In genomic region chr6:85450140-85450539, GRCm38 (mm10) we compare ENCODE assay signal across 8 mouse cellular contexts. TPM values are rescaled to one million over a fixed set of nuclear protein-coding genes. Genes with fewer than 3 reads are reported as not detected.
A peak's percentile ranks its signal among the peaks of the same experiment; 100 is the strongest.
DNase-seq lines count a peak whose midpoint lies in the region; ATAC-seq and TF ChIP-seq lines count a peak whose summit lies in the region.
"Not testable (repeated sequence)": the region's sequence is repeated elsewhere in the genome, so short reads cannot be mapped to it uniquely, and the experiment has no call there.
"Had no signal": no experiment of that assay in that cellular context is flagged by ENCODE, and none has a peak within 500 bp of the region (broad histone marks: within the 10 kb centered on the region; RNA-seq: fewer than 3 reads in every experiment).

No protein-coding gene starts in this region.

- H3K27ac ChIP-seq in bone marrow macrophage, adult 2 months (ENCODE audit: insufficient read depth, low read depth, low read length); forebrain, embryonic 13.5 days; hindbrain, embryonic 10.5 days; intestine, embryonic 16.5 days (ENCODE audit: low read length); limb, embryonic 13.5 days; lung, embryonic 15.5 days: not testable (repeated sequence)

- not testable (repeated sequence) for TF ChIP-seq POLR2A in bone marrow macrophage, adult 2 months (IDR thresholded peaks at IDR 0.05; ENCODE audit: borderline replicate concordance, low read depth, low read length); myocyte (IDR thresholded peaks at IDR 0.05; ENCODE audit: insufficient read length, low read depth)

- H3K4me1 ChIP-seq in bone marrow macrophage, adult 2 months (ENCODE audit: control insufficient read depth, insufficient read depth, low read length), result peaks cover 12% of the 10 kb centered on the region; the same call in 1 of the 2 replicates
- peaks cover 35% of the 10 kb centered on the region for H3K4me1 ChIP-seq in forebrain, embryonic 13.5 days
- peaks cover 40% of the 10 kb centered on the region for H3K4me1 ChIP-seq in hindbrain, embryonic 10.5 days (replicated peaks)
- H3K4me1 ChIP-seq in intestine, embryonic 16.5 days (ENCODE audit: control insufficient read depth, insufficient read depth, low read length), result peaks cover 20% of the 10 kb centered on the region
- H3K4me1 ChIP-seq in limb, embryonic 13.5 days, result peaks cover 30% of the 10 kb centered on the region
- peaks cover 32% of the 10 kb centered on the region for H3K4me1 ChIP-seq in lung, embryonic 15.5 days

- 60% methylated on average over 1 of the region's 1 CpGs for WGBS in forebrain, embryonic 13.5 days
- 68% methylated on average over 1 of the region's 1 CpGs for WGBS in hindbrain, embryonic 10.5 days
- 54% methylated on average over 1 of the region's 1 CpGs for WGBS in intestine, embryonic 16.5 days
- 59% methylated on average over 1 of the region's 1 CpGs for WGBS in limb, embryonic 13.5 days
- 48% methylated on average over 1 of the region's 1 CpGs for WGBS in lung, embryonic 15.5 days

- peaks cover 29% of the 10 kb centered on the region for H3K36me3 ChIP-seq in forebrain, embryonic 13.5 days (ENCODE audit: poor library complexity, severe bottlenecking)
- H3K36me3 ChIP-seq in hindbrain, embryonic 10.5 days, result peaks cover 44% of the 10 kb centered on the region
- H3K36me3 ChIP-seq in intestine, embryonic 16.5 days (ENCODE audit: control insufficient read depth, insufficient read depth, low read length); myocyte (ENCODE audit: control insufficient read depth, insufficient read depth): not testable (repeated sequence)
- H3K36me3 ChIP-seq in limb, embryonic 13.5 days, result peaks cover 21% of the 10 kb centered on the region
- H3K36me3 ChIP-seq in lung, embryonic 15.5 days, result peaks cover 25% of the 10 kb centered on the region

- H3K4me3 ChIP-seq in bone marrow macrophage, adult 2 months (ENCODE audit: insufficient read depth, low read length), result peak overlapping the region; percentile 99
- H3K4me3 ChIP-seq in forebrain, embryonic 13.5 days, result peak overlapping the region; percentile 87; the same call in 1 of the 2 replicates
- peak overlapping the region; percentile 92 for H3K4me3 ChIP-seq in hindbrain, embryonic 10.5 days
- H3K4me3 ChIP-seq in intestine, embryonic 16.5 days (ENCODE audit: low read length), result peak overlapping the region; percentile 55
- peak overlapping the region; percentile 80; the same call in 1 of the 2 replicates for H3K4me3 ChIP-seq in limb, embryonic 13.5 days
- peak overlapping the region; percentile 71 for H3K4me3 ChIP-seq in lung, embryonic 15.5 days
- peak overlapping the region; percentile 92 for H3K4me3 ChIP-seq in myocyte

- not testable (repeated sequence) for ATAC-seq in forebrain, embryonic 13.5 days; intestine, embryonic 16.5 days; limb, embryonic 13.5 days (ENCODE audit: low FRiP score, low read depth); lung, embryonic 15.5 days (ENCODE audit: borderline replicate concordance, extremely low read depth, low FRiP score, low TSS enrichment)

- H3K27me3 ChIP-seq in forebrain, embryonic 13.5 days; hindbrain, embryonic 10.5 days (ENCODE audit: insufficient read depth, poor library complexity, severe bottlenecking); intestine, embryonic 16.5 days (replicated peaks; ENCODE audit: control insufficient read depth, insufficient read depth, low read length); limb, embryonic 13.5 days; lung, embryonic 15.5 days; myocyte (ENCODE audit: control insufficient read depth, insufficient read depth, insufficient read length): not testable (repeated sequence)

- not testable (repeated sequence) for H3ac ChIP-seq in myocyte (ENCODE audit: control insufficient read depth, insufficient read length)

- peaks cover 32% of the 10 kb centered on the region for H3K79me2 ChIP-seq in myocyte (ENCODE audit: control insufficient read depth, insufficient read depth)

- peak overlapping the region; percentile 74; the same call in 1 of the 2 replicates for H3K9ac ChIP-seq in forebrain, embryonic 13.5 days
- H3K9ac ChIP-seq in intestine, embryonic 16.5 days (ENCODE audit: low read depth, low read length), result 0 out of 2 replicates have a peak overlapping the region, but pooled peaks have one; percentile 81
- H3K9ac ChIP-seq in limb, embryonic 13.5 days; lung, embryonic 15.5 days: not testable (repeated sequence)

- TF ChIP-seq CTCF in bone marrow macrophage, adult 2 months (IDR thresholded peaks at IDR 0.05; ENCODE audit: low read depth, low read length), result not testable (repeated sequence)

- H3K4me2 ChIP-seq in forebrain, embryonic 13.5 days, result peak overlapping the region; percentile 95
- peak overlapping the region; percentile 90 for H3K4me2 ChIP-seq in intestine, embryonic 16.5 days (ENCODE audit: low read depth, low read length)
- peak overlapping the region; percentile 94 for H3K4me2 ChIP-seq in limb, embryonic 13.5 days (replicated peaks)
- H3K4me2 ChIP-seq in lung, embryonic 15.5 days, result peak overlapping the region; percentile 88
- peak overlapping the region; percentile 92 for H3K4me2 ChIP-seq in myocyte (ENCODE audit: low read depth)

- H3K9me3 ChIP-seq in forebrain, embryonic 13.5 days (replicated peaks); hindbrain, embryonic 10.5 days; intestine, embryonic 16.5 days (ENCODE audit: control insufficient read depth, low read length); limb, embryonic 13.5 days; lung, embryonic 15.5 days: not testable (repeated sequence)

- not testable (repeated sequence) for DNase-seq in hindbrain, embryonic 10.5 days (ENCODE audit: low spot score)

RNA-seq across cellular contexts. Expression of gene Cct7, which starts 1.2 kb away (rescaled TPM):
- polyA plus RNA-seq in bone marrow macrophage, adult 2 months (2012; ENCODE audit: insufficient read depth, insufficient read length, missing spikeins), result 89.3 and 96.7 TPM in 2 replicates
- 668 and 694 TPM in 2 replicates for polyA plus RNA-seq in forebrain, embryonic 13.5 days (2015; fragmentation: Nextera tagmentation; extraction: Ambion mirVana)
- 641 and 745 TPM in 2 replicates for polyA plus RNA-seq in hindbrain, embryonic 10.5 days (2016; fragmentation: Nextera tagmentation; extraction: Ambion mirVana)
- 417 and 458 TPM in 2 replicates for polyA plus RNA-seq in intestine, embryonic 16.5 days (2015; fragmentation: Nextera tagmentation; extraction: Ambion mirVana)
- polyA plus RNA-seq in limb, embryonic 13.5 days (2015; fragmentation: Nextera tagmentation; extraction: Ambion mirVana), result 493 and 494 TPM in 2 replicates
- polyA plus RNA-seq in lung, embryonic 15.5 days (2015; fragmentation: Nextera tagmentation; extraction: Ambion mirVana), result 502 and 506 TPM in 2 replicates
- 334 TPM for polyA plus RNA-seq in myocyte (2012; fragmentation: generic; extraction: Trizol)

RNA-seq across cellular contexts. Expression of gene Pradc1, which starts 1.6 kb away (rescaled TPM):
- 8.0 and 9.7 TPM in 2 replicates for polyA plus RNA-seq in bone marrow macrophage, adult 2 months (2012; ENCODE audit: insufficient read depth, insufficient read length, missing spikeins)
- 32.4 and 33.9 TPM in 2 replicates for polyA plus RNA-seq in forebrain, embryonic 13.5 days (2015; fragmentation: Nextera tagmentation; extraction: Ambion mirVana)
- 37.5 and 40.7 TPM in 2 replicates for polyA plus RNA-seq in hindbrain, embryonic 10.5 days (2016; fragmentation: Nextera tagmentation; extraction: Ambion mirVana)
- 39.4 and 41.2 TPM in 2 replicates for polyA plus RNA-seq in intestine, embryonic 16.5 days (2015; fragmentation: Nextera tagmentation; extraction: Ambion mirVana)
- polyA plus RNA-seq in limb, embryonic 13.5 days (2015; fragmentation: Nextera tagmentation; extraction: Ambion mirVana), result 29.8 and 33.5 TPM in 2 replicates
- 46.0 and 46.7 TPM in 2 replicates for polyA plus RNA-seq in lung, embryonic 15.5 days (2015; fragmentation: Nextera tagmentation; extraction: Ambion mirVana)
- 17.6 TPM for polyA plus RNA-seq in myocyte (2012; fragmentation: generic; extraction: Trizol)

RNA-seq across cellular contexts. Expression of gene Smyd5, which starts 18.4 kb away (rescaled TPM):
- polyA plus RNA-seq in bone marrow macrophage, adult 2 months (2012; ENCODE audit: insufficient read depth, insufficient read length, missing spikeins), result 7.4 and 9.1 TPM in 2 replicates
- polyA plus RNA-seq in forebrain, embryonic 13.5 days (2015; fragmentation: Nextera tagmentation; extraction: Ambion mirVana), result 40.0 and 51.9 TPM in 2 replicates
- 69.3 and 82.0 TPM in 2 replicates for polyA plus RNA-seq in hindbrain, embryonic 10.5 days (2016; fragmentation: Nextera tagmentation; extraction: Ambion mirVana)
- polyA plus RNA-seq in intestine, embryonic 16.5 days (2015; fragmentation: Nextera tagmentation; extraction: Ambion mirVana), result 45.8 and 52.5 TPM in 2 replicates
- polyA plus RNA-seq in limb, embryonic 13.5 days (2015; fragmentation: Nextera tagmentation; extraction: Ambion mirVana), result 64.2 and 66.1 TPM in 2 replicates
- polyA plus RNA-seq in lung, embryonic 15.5 days (2015; fragmentation: Nextera tagmentation; extraction: Ambion mirVana), result 62.6 and 64.0 TPM in 2 replicates
- polyA plus RNA-seq in myocyte (2012; fragmentation: generic; extraction: Trizol), result 34.6 TPM

RNA-seq across cellular contexts. Expression of gene Noto, which starts 26.5 kb away (rescaled TPM):
- not detected in 2 replicates for polyA plus RNA-seq in bone marrow macrophage, adult 2 months (2012; ENCODE audit: insufficient read depth, insufficient read length, missing spikeins)
- not detected in 2 replicates for polyA plus RNA-seq in forebrain, embryonic 13.5 days (2015; fragmentation: Nextera tagmentation; extraction: Ambion mirVana)
- polyA plus RNA-seq in hindbrain, embryonic 10.5 days (2016; fragmentation: Nextera tagmentation; extraction: Ambion mirVana), result not detected in 2 replicates
- polyA plus RNA-seq in intestine, embryonic 16.5 days (2015; fragmentation: Nextera tagmentation; extraction: Ambion mirVana), result not detected in 2 replicates
- not detected in 2 replicates for polyA plus RNA-seq in limb, embryonic 13.5 days (2015; fragmentation: Nextera tagmentation; extraction: Ambion mirVana)
- 0.47 and 0.78 TPM in 2 replicates for polyA plus RNA-seq in lung, embryonic 15.5 days (2015; fragmentation: Nextera tagmentation; extraction: Ambion mirVana)
- not detected for polyA plus RNA-seq in myocyte (2012; fragmentation: generic; extraction: Trizol)
- polyA plus RNA-seq: urinary bladder, adult 2 months had no signal

RNA-seq across cellular contexts. Expression of gene Fbxo41, which starts 52.7 kb away (rescaled TPM):
- not detected in 2 replicates for polyA plus RNA-seq in bone marrow macrophage, adult 2 months (2012; ENCODE audit: insufficient read depth, insufficient read length, missing spikeins)
- polyA plus RNA-seq in forebrain, embryonic 13.5 days (2015; fragmentation: Nextera tagmentation; extraction: Ambion mirVana), result 2.7 and 3.2 TPM in 2 replicates
- 0.60 and 0.97 TPM in 2 replicates for polyA plus RNA-seq in hindbrain, embryonic 10.5 days (2016; fragmentation: Nextera tagmentation; extraction: Ambion mirVana)
- 0.12 and 0.16 TPM in 2 replicates for polyA plus RNA-seq in intestine, embryonic 16.5 days (2015; fragmentation: Nextera tagmentation; extraction: Ambion mirVana)
- polyA plus RNA-seq in limb, embryonic 13.5 days (2015; fragmentation: Nextera tagmentation; extraction: Ambion mirVana), result 0.47 and 0.54 TPM in 2 replicates
- 0.06 and 0.16 TPM in 2 replicates for polyA plus RNA-seq in lung, embryonic 15.5 days (2015; fragmentation: Nextera tagmentation; extraction: Ambion mirVana)
- polyA plus RNA-seq in myocyte (2012; fragmentation: generic; extraction: Trizol), result not detected
